Mouse (Mus musculus) heart, embryonic 13.5 days (tissue): ENCODE measurements around the gene Clec4f. TPM values are rescaled to one million over a fixed set of nuclear protein-coding genes. Genes with fewer than 3 reads are reported as not detected.
A peak's percentile ranks its signal among the peaks of the same experiment; 100 is the strongest.
"Not testable (repeated sequence)": the region's sequence is repeated elsewhere in the genome, so short reads cannot be mapped to it uniquely, and the experiment has no call there.

Experiments
- ATAC-seq: fragments of 200-750 bp; cut with Nextera tagmentation; 2 replicates; pipeline ENCODE4 v1.8.0; 2017; ENCODE audit warnings: moderate TSS enrichment; ENCODE audit not compliant: insufficient number of reproducible peaks, low FRiP score, low TSS enrichment; ENCODE audit errors: extremely low read depth
- H3K27ac ChIP-seq: fragments of 300-500 bp; sonication (generic); replicated peaks from 2 replicates; pipeline ENCODE4 v1.5.1; 2015; ENCODE audit warnings: moderate library complexity, mild to moderate bottlenecking, inconsistent platforms
- H3K27me3 ChIP-seq: fragments of 300-500 bp; sonication (generic); replicated peaks from 2 replicates; pipeline ENCODE4 v1.6.1; 2015; ENCODE audit warnings: mild to moderate bottlenecking, inconsistent platforms
- H3K36me3 ChIP-seq: fragments of 300-500 bp; sonication (generic); 2 replicates; pipeline ENCODE4 v1.6.1; 2015; ENCODE audit warnings: mild to moderate bottlenecking, inconsistent platforms
- H3K4me1 ChIP-seq: fragments of 300-500 bp; sonication (generic); 2 replicates; pipeline ENCODE4 v1.6.1; 2015; ENCODE audit warnings: inconsistent platforms
- H3K4me2 ChIP-seq: fragments of 300-500 bp; sonication (generic); 2 replicates; pipeline ENCODE4 v1.6.1; 2015; ENCODE audit warnings: inconsistent platforms, mild to moderate bottlenecking, moderate library complexity
- H3K4me3 ChIP-seq: fragments of 300-500 bp; sonication (generic); 2 replicates; pipeline ENCODE4 v1.5.1; 2015; ENCODE audit warnings: moderate library complexity, mild to moderate bottlenecking, inconsistent platforms
- H3K9ac ChIP-seq: fragments of 300-500 bp; sonication (generic); 2 replicates; pipeline ENCODE4 v1.6.1; 2015; ENCODE audit warnings: inconsistent platforms, mild to moderate bottlenecking, moderate library complexity
- H3K9me3 ChIP-seq: fragments of 300-500 bp; sonication (generic); 2 replicates; pipeline ENCODE4 v1.6.1; 2016; ENCODE audit warnings: inconsistent platforms
- WGBS: fragments of 180-500 bp; shearing (Covaris S2); methylation state at CpG from one replicate; pipeline ENCODE4 v1.1.7; 2015; ENCODE audit warnings: mixed read lengths; 5-methylcytosine and 5-hydroxymethylcytosine counted together
- polyA plus RNA-seq: library from polyadenylated mRNA; unstranded; fragments of >200 nt; fragmentation: Nextera tagmentation; extraction: Ambion mirVana; gene quantifications from 2 replicates; pipeline ENCODE4 v1.2.1, GENCODE M21; 2015

Clec4f gene
- polyA plus RNA-seq, 1 experiment from 2014 or later: 0.23 TPM

GRCm38 (mm10) chr6:83634106-83634505 lies 21.9 kb downstream of the Clec4f start:
- 29% methylated on average over 5 of the region's 5 CpGs for WGBS
- peaks cover 12% of the 10 kb centered on the region; the same call in 1 of the 2 replicates for H3K4me1 ChIP-seq
- H3K27ac ChIP-seq, H3K9me3 ChIP-seq, ATAC-seq, H3K9ac ChIP-seq, H3K4me2 ChIP-seq, H3K27me3 ChIP-seq, H3K4me3 ChIP-seq, H3K36me3 ChIP-seq: not testable (repeated sequence)

GRCm38 (mm10) chr6:83631815-83632214 lies 24.2 kb downstream of the Clec4f start:
- Histone ChIP-seq H3K9me3 (no peaks in the 10 kb centered on the region), H3K4me1 (peaks cover 12% of the 10 kb centered on the region; the same call in 1 of the 2 replicates), H3K9ac (no peak overlapping the region), H3K27ac (no peak overlapping the region), H3K4me2 (no peak overlapping the region), H3K36me3 (no peaks in the 10 kb centered on the region), H3K27me3 (no peaks in the 10 kb centered on the region), H3K4me3 (no peak overlapping the region)
- WGBS: 63% methylated on average over 4 of the region's 4 CpGs
- ATAC-seq: no peak

GRCm38 (mm10) chr6:83626781-83627180 lies 29.2 kb downstream of the Clec4f start:
- no peaks in the 10 kb centered on the region for H3K9me3 ChIP-seq
- WGBS: 65% methylated on average over 17 of the region's 17 CpGs
- no peak overlapping the region for H3K27ac ChIP-seq
- H3K9ac ChIP-seq: no peak overlapping the region
- no peak overlapping the region for H3K4me3 ChIP-seq
- no peaks in the 10 kb centered on the region for H3K27me3 ChIP-seq
- H3K36me3 ChIP-seq: no peaks in the 10 kb centered on the region
- no peaks in the 10 kb centered on the region for H3K4me1 ChIP-seq
- H3K4me2 ChIP-seq: no peak overlapping the region
- no peak for ATAC-seq

GRCm38 (mm10) chr6:83619955-83620354 lies 36.0 kb downstream of the Clec4f start:
- Histone ChIP-seq H3K27ac (no peak overlapping the region), H3K4me2 (no peak overlapping the region), H3K4me1 (0 out of 2 replicates have a peak, but pooled peaks cover 4% of the 10 kb centered on the region), H3K36me3 (no peaks in the 10 kb centered on the region), H3K27me3 (peaks cover 15% of the 10 kb centered on the region), H3K9ac (no peak overlapping the region), H3K4me3 (no peak overlapping the region), H3K9me3 (no peaks in the 10 kb centered on the region)
- no peak for ATAC-seq
- 65% methylated on average over 9 of the region's 9 CpGs for WGBS

GRCm38 (mm10) chr6:83617581-83618335 lies 38.2 kb downstream of the Clec4f start:
- 73% methylated on average over 15 of the region's 15 CpGs for WGBS
- no peaks in the 10 kb centered on the region for H3K9me3 ChIP-seq
- no peak overlapping the region for H3K27ac ChIP-seq
- no peak overlapping the region for H3K4me3 ChIP-seq
- H3K27me3 ChIP-seq: peaks cover 15% of the 10 kb centered on the region
- no peak for ATAC-seq
- H3K36me3 ChIP-seq: no peaks in the 10 kb centered on the region
- no peak overlapping the region for H3K4me2 ChIP-seq
- H3K9ac ChIP-seq: no peak overlapping the region
- H3K4me1 ChIP-seq: 0 out of 2 replicates have a peak, but pooled peaks cover 4% of the 10 kb centered on the region

GRCm38 (mm10) chr6:83616512-83616911 lies 39.5 kb downstream of the Clec4f start:
- 52% methylated on average over 5 of the region's 5 CpGs for WGBS
- Histone ChIP-seq H3K9ac (no peak overlapping the region), H3K9me3 (no peaks in the 10 kb centered on the region), H3K4me1 (0 out of 2 replicates have a peak, but pooled peaks cover 4% of the 10 kb centered on the region), H3K27ac (no peak overlapping the region), H3K27me3 (peaks cover 15% of the 10 kb centered on the region), H3K4me3 (no peak overlapping the region), H3K36me3 (no peaks in the 10 kb centered on the region), H3K4me2 (no peak overlapping the region)
- ATAC-seq: no peak

- WGBS: 79% methylated on average over 4 of the region's 4 CpGs
- no peaks in the 10 kb centered on the region for H3K36me3 ChIP-seq
- H3K27ac ChIP-seq: no peak overlapping the region
- H3K4me3 ChIP-seq: no peak overlapping the region
- no peak overlapping the region for H3K4me2 ChIP-seq
- 0 out of 2 replicates have a peak, but pooled peaks cover 4% of the 10 kb centered on the region for H3K4me1 ChIP-seq
- no peak overlapping the region for H3K9ac ChIP-seq
- H3K9me3 ChIP-seq: no peaks in the 10 kb centered on the region
- peaks cover 18% of the 10 kb centered on the region; the same call in 1 of the 2 replicates for H3K27me3 ChIP-seq
- no peak for ATAC-seq
Observed at GRCm38 (mm10) chr6:83614469-83614868, 41.5 kb downstream of the Clec4f start.

- no peaks in the 10 kb centered on the region for H3K36me3 ChIP-seq
- peaks cover 9% of the 10 kb centered on the region; the same call in 1 of the 2 replicates for H3K27me3 ChIP-seq
- H3K4me1 ChIP-seq: no peaks in the 10 kb centered on the region
- no peak overlapping the region for H3K27ac ChIP-seq
- ATAC-seq: no peak
- H3K4me3 ChIP-seq: no peak overlapping the region
- WGBS: 95% methylated on average over 1 of the region's 1 CpGs
- H3K9me3 ChIP-seq: no peaks in the 10 kb centered on the region
- H3K4me2 ChIP-seq: no peak overlapping the region
- no peak overlapping the region for H3K9ac ChIP-seq
Observed at GRCm38 (mm10) chr6:83612976-83613375, 43.0 kb downstream of the Clec4f start.

- H3K4me3 ChIP-seq: no peak overlapping the region
- ATAC-seq: no peak
- peaks cover 20% of the 10 kb centered on the region for H3K4me1 ChIP-seq
- peak overlapping the region; percentile 69 for H3K4me2 ChIP-seq
- no peaks in the 10 kb centered on the region for H3K27me3 ChIP-seq
- peak overlapping the region; percentile 45; the same call in 1 of the 2 replicates for H3K9ac ChIP-seq
- 24% methylated on average over 6 of the region's 6 CpGs for WGBS
- H3K27ac ChIP-seq: peak overlapping the region; percentile 50
- no peaks in the 10 kb centered on the region for H3K36me3 ChIP-seq
- no peaks in the 10 kb centered on the region for H3K9me3 ChIP-seq
Observed at GRCm38 (mm10) chr6:83599636-83600174, 56.3 kb downstream of the Clec4f start.

GRCm38 (mm10) chr6:83599060-83599550 lies 56.9 kb downstream of the Clec4f start:
- Histone ChIP-seq H3K4me3 (peak overlapping the region; percentile 46), H3K36me3 (no peaks in the 10 kb centered on the region), H3K9me3 (no peaks in the 10 kb centered on the region), H3K27ac (peak overlapping the region; percentile 50), H3K4me2 (peak overlapping the region; percentile 69), H3K4me1 (peaks cover 21% of the 10 kb centered on the region), H3K9ac (peak overlapping the region; percentile 45), H3K27me3 (no peaks in the 10 kb centered on the region)
- WGBS: 33% methylated on average over 24 of the region's 24 CpGs
- no peak for ATAC-seq

GRCm38 (mm10) chr6:83598646-83599045 lies 57.3 kb downstream of the Clec4f start:
- Histone ChIP-seq H3K27ac (0 out of 2 replicates have a peak overlapping the region, but pooled peaks have one; percentile 50), H3K9ac (peak overlapping the region; percentile 45; the same call in 1 of the 2 replicates), H3K36me3 (no peaks in the 10 kb centered on the region), H3K9me3 (no peaks in the 10 kb centered on the region), H3K4me1 (peaks cover 25% of the 10 kb centered on the region), H3K27me3 (no peaks in the 10 kb centered on the region), H3K4me3 (peak overlapping the region; percentile 46), H3K4me2 (peak overlapping the region; percentile 69)
- 8% methylated on average over 9 of the region's 9 CpGs for WGBS
- ATAC-seq: no peak
